Mouse (Mus musculus): Measurements from ENCODE around the gene Pigh. TPM values are rescaled to one million over a fixed set of nuclear protein-coding genes. Genes with fewer than 3 reads are reported as not detected.

The Pigh gene
- polyA plus RNA-seq (2017; shearing (Covaris generic)) = 10 to 100 TPM; 31.8 to 35.7 TPM

DNA sequence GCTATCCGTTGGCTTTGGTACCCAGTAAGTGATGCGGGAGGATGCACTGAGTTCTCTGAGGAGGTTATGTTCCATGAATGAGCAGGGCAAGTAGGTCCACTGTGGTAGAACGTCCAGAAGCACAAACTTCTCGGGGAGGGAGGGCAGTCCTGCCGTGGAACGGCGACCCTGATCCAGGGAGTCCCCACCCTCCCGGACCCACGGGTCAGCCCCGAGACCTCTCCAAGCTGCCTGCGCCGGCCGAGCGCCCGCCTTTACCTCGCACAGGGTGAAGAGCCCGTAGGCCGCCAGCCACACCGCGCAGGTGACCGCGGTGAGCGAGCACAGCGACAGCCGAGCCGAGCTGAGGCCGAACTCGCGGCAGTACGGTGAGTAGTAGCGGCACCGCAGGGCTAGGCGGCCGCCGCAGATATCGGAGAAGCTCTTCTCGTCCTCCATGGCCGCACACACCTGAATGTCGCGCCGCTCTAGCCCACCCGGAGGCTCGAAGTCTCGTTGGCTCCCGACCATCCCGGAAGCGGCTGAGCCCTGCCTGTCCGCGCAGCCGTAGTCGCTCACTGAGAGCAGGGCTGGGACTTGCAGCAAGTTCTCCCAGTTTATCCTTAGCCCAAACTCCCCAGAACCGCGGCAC is at the start of gene Pigh:
Gene Pigh, minus strand, starts transcription at position 470 of the 631 bp plus-strand sequence.
- ATAC-seq = peak; percentile 96

DNA sequence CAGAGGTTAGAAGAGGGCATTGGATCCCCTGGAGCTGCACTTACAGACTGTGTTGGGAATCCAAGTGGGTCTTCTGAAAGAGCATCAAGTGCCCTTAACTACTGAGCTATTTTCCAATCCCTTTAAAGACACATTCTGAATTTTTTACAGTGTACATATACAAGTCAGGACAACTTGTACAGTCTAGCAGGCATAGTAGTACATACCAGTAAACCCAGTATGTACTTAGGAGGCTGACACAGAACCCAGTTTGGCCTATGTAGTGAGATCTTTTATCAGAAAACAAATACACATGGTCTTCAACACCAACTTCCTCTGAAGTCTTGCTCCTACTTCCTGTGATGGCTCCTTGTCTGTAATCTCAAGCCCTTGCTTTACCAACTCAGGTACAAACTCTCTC is 49.5 kb upstream of the Pigh start:
- ATAC-seq = no peak

DNA sequence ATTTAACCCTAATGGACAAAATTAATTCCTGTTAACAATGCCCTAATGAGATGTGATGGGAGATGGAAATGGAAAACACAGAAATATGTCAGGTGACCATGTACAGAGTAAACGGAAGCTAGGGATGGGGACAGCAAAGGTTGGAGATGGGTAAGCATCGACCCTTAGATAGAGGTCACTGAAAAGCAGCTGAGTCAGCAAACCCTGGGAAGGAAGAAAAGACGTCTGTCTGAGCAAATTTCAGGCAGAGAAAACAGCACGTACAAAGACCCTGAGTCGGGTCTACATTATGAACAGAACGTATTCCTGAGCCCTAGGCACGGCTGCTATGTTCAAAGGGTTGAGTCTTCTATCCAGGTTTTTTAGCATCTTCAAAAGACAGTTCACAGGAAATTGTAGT is 47.5 kb upstream of the Pigh start:
- no peak for ATAC-seq

DNA sequence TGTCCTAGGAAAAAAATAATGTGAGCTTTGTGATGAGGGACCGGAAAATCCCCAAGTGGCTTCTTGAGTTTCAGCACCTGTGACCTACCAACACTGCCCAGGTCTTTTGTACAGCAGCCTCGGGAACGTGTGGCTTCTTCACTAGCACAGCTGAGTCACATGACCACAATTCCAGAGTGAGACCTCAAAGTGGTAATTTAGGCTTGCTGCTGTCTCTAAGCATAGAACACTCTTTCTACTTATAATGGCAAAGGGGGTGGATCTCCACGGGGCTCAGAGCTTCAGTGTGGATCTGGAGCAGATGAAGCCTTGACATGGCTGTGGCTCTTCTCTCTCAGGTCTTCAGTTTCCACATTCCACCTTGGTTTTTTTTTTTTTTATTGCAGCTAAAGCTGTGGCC is 45.7 kb upstream of the Pigh start:
- no peak for ATAC-seq

DNA sequence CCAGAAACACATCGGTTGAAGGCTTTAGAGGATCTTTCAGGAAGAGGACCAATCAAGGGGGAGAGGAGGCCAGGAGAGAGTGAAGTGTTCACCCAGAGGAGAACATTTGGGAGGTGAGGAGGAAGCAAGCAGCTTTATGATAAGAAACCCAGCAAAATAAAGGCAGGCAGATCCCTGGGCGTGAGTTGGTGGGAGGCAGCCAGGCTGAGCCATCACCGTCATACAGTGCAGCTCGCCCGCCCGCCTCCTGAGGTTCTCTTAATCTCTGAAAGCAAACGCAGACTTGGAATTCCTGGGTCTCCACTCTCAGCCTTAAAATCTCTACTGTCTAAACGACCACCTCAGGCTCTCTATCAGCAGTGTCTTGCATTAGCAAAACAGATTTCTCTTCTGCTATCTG is 45.2 kb upstream of the Pigh start:
- no peak for ATAC-seq

DNA sequence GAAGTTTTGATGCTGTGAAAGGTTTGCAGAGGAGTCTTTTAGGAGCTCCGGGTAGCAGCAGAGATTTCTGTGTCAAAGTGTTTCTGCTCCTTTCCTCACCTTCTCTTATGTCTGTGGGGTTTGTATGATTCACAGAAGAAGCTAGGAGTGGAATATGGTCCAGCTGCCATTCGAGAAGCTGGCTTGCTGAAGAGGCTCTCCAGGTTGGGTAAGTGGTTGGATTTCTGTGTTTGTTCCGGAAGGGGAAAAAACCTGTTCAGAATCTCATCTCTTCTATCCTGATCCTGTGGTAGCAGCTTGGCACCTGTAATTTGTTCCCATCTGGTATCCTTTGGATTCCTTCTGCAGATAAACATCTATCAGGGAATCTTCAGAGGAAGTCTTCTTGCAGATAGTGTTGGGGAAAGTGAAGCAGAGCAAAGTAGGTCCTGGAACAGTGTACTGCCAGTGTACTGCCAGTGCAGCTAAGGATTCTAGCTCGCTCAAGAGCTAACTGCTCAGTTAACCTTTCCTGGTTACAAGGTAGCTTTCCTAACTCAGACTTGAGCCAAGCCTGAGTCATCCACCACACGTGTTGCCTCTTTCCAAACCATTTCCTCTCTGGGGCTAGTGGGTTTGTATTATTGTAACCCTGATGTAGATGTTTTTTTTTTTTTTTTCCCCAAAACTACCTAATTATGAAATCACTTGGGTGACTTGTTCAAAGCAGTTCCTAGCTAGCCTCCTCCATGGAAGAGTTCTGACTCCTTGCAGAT is 42.4 kb upstream of the Pigh start:
- ATAC-seq = no peak

DNA sequence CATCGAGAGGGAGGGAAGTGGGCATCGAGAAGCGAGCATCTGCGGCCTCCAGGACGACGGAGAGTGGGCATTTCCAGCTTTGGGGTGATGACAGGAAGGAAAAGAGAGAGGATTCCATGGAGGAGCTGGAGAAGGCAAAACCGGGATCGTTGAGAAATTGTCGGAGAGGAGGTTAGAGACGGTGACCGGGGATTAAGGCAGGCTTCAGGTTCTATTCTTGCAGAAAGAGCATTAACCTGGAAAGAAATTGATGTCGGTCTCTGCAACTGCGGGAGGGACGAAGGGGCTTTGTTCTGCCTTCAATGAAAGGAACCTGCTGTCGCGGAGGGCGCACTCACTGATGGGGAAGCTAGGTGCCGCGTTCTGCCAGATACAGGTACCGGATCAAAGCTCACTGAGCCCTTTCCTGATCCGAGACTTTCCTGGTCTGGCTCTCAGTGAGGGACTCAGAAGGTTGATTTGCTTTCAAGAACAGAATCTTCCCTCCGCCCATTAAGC is 41.8 kb upstream of the Pigh start:
- ATAC-seq = no peak

DNA sequence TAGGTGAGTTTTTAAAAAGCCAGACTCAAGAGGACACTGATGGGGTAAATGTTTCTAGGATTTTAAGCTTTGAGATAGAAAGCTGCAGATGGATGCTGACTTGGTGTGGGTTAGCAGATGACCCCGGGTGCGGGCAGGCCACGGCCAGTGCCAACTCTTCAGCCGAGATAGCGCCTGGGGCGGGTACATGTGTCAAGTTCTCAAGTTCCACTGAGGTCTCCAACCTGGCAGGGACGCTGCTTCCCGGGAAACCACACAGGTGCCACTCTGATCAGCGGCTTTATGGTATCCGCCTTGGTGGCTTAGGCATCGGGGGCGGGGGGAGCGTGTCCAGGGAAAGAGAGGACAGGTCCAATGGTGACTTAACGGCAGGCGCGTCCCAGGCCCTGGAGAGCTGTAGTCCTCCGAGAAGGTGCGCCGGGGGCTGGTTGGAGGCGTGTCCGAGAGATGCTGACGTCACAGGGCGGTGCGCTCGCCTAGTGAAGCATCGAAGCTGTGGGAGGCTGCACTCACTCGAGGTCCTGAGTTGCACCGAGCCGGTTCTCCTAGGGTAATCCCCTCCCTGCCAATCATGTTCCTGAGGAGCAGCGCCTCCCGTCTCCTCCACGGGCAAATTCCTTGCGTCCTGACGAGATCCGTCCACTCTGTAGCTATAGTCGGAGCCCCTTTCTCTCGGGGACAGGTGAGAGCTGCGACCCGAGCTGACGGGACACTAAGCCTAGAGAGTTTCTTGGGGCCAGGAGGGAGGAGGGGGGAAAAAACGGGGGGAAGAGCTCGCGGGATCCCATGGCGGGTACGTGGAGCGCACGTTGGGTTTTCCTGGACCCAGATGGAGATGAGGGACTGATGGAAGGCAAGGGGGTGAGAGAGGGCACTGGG is 41.1 kb upstream of the Pigh start, which contains the start of gene Arg2:
Gene Arg2, plus strand, starts transcription at position 479 of the 879 bp plus-strand sequence.
- ATAC-seq = peak; percentile 99

DNA sequence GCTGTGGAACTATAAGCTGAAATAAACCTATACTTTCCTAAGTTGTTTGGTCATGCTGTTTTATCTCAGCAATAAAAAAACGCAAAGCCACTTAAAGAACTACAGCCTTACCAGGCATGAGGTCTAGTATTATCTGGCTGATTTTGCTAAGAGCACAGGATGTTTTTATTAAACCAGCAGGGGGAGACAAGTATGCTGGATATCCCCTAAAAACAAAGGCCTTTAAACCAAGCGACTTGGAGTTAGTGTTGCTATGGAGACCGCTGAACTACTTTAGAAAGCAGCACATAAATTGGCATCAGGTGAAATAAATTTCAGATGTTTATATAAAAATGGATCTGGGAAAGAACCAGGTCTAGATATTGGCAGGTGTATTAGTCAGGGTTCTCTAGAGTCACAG is 33.4 kb upstream of the Pigh start:
- ATAC-seq = no peak

DNA sequence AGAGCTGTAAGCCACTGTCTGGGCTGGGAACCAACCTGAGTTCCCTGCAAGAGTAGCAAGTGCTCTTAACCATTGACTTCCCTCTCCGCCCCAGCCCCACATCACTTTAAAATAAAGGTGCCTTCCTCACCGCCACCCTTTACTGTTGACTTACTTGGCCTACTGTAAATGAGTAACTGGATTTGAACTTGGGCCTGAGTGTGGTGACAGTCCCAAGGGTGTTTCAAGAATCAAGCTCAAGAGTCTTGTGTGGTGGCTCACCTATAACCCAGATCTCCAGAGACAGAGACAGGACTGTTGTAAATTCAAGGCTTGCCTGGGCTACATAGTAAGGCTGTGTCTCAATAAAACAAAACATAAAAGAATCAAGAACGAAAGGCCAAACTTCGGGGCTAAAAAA is 29.5 kb upstream of the Pigh start:
- no peak for ATAC-seq

DNA sequence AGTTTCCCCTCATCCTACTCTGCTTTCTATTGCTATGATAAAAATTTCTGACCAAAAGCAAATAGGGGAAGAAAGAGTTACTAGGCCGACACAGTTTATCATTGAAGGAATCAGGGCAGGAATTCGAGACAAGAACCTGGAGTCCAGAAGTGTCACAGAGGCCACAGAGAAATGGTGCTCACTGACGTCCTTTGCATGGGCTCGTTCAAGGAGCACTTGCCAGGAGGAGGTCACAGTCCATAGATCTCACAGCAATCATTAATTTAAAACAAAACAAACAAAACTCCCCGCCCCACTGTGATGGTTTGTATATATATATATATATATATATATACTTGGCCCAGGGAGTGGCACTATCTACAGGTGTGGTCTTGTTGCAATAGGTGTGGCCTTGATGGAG is 15.9 kb upstream of the Pigh start:
- no peak for ATAC-seq

DNA sequence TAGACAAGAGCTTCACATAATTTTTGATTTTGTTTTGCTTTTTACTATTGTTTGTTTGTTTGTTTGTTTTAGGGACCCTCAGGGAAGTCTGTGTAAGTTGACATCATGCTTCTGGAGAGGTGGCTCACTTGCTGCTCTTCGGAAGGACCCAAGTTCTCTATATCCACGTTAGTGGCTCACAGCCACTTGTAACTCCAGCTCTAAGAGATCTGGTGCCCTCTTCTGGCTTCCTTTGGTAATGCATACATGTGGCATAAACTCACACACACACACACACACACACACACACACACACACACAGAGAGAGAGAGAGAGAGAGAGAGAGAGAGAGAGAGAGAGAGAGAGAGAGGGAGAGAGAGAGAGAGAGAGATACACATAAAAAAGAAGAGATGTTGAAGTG is 15.1 kb upstream of the Pigh start:
- no peak for ATAC-seq

DNA sequence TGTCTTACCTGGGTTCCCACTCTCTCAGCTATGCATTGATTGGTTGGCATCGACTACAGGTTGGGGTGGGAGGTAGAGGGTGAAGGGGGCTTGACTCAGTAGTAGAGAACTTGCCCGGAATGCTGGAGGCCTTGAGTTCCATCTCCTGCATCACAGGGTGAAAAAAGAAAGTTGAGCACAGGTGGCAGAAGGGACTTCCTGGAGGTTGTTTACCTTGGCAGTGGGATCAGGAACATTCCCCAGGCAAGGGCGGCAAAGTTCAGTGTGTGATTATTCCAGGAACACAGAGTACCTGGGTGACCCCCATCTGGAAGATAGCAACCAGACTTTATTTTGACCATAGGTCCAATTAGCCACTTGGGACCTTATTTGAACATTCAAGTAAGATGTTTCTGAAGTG is 14.3 kb upstream of the Pigh start:
- no peak for ATAC-seq

DNA sequence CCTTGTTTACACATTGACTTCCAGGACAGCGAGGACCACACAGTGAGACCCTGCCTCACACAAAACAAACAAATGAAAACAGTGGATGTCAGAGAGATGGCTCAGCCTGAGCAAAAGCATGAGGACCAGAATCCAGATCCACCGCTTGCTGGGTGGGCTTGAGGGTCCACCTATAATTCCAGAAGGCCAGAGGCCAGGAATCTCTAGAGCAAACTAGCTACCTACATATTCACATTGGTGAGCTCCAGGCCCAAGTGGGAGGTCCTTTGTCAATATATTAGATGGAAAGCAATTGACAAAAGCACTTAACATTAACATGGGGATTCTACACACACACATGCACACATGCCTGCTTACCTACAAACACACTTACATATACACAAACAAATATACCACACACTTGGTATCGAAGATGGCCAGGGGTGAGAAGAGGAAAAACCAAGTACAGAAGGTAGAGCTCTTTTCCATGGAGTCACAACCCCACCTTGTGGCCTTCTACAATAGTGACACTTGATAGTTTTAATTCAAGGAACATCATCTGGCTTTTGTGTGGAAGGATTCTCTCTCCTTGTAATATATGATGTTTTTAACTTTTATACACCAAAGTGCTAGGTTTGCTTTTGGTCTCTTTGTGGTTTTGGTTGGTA is 7.8 kb upstream of the Pigh start:
- ATAC-seq = peak; percentile 69

DNA sequence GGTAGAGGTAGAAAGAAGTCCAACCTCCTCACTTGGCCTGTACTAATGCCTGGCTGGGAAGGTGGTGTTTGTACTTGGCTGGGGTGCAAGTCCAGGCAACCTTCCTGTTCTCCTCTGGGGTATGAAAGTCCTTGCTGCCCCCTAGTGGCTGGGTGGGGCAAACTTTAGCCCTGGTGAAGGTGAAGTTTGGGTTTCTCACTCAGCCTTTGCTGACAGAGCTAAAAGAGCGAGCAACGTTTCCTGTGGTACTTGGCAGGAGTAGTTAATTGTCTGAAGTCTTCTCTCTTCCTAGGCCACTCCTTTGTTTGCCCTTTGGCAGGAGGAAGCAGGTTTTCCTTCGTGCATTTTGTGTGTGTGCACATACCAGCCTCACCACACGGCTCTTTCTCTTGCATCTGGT is 3.1 kb upstream of the Pigh start:
- peak; percentile 48 for ATAC-seq

DNA sequence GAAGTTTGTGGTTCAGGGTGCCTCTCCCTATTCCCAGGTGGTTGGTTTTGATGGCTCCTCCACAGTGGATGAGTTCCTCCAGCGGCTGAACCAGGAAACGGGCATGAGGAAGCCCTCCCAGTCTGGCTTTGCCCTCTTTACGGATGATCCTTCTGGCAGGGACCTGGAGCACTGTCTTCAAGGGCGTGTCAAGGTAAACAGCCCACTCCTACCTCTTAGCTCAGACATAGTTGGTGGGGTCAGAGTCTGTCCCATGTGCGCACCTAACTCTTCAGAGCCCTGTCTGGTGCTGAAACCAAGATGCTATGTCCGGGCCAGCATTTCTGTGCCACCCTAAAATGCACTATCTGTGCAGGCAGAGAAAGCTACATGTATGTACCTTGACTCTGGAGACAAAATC is 16.1 kb downstream of the Pigh start:
- ATAC-seq = no peak

DNA sequence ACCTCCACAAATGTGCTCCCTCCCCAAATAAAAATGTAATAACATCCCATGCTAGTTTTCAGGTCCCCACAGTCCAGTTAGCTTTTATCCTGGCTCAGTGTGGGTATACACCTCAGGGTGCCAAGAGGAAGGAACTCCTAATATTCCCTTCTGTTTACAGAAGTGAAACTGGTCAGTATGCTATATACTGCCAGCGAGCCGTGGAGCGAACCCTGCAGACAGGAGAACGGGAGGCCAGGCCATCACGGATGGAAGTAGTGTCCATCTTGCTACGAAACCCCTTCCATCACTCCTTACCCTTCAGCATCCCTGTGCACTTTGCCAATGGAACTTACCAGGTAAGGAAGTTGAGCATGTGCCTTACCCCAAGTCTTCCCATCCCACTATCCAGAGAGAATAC is 16.9 kb downstream of the Pigh start:
- ATAC-seq = no peak

DNA sequence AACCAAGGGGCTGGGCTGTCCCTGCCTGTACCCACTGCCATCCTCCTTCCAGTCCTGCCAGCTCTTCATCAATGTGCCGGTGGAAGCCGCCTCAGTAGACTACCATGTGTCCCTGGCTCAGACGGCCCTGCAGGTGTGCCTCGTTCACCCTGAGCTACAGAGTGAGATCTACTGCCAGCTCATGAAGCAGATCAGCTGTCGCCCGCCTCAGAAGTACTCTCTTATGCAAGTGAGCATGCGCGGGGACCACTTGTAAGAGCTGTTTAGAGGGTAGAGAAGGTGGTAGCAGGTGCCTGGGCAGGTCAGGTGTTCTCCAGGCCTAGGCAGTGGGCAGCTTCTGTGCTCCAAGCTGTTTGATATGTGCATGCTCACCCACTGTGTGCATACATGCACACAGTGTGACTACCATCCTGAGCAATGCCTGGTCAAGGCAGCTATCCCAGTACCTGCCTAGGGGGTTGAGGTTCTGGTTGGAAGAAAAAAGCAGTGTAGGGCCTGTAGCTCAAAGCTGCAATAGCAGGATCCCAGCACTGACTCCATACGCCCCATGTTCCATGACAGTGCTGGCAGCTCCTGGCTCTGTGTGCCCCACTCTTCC is 18.6 kb downstream of the Pigh start:
- no peak for ATAC-seq

DNA sequence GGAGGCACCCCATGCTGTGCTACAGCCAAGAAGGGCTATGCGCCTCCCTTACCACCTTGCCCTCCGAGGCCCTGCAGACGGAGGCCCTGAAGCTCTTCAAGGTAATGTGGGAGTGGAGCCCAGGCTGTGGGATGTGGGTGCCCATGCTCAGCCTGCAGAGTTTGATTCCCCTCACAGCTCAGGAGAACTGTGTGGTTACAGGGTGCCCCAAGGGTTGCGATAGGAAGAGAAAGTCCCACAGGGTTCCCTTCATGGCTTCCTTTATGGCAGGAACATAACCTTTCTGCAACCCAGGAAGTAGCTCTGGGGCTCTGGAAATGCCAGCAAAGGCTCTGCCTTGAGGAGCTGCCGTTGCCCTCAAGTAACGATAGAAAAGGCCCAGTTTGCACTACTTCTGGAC is 19.5 kb downstream of the Pigh start:
- ATAC-seq = no peak

DNA sequence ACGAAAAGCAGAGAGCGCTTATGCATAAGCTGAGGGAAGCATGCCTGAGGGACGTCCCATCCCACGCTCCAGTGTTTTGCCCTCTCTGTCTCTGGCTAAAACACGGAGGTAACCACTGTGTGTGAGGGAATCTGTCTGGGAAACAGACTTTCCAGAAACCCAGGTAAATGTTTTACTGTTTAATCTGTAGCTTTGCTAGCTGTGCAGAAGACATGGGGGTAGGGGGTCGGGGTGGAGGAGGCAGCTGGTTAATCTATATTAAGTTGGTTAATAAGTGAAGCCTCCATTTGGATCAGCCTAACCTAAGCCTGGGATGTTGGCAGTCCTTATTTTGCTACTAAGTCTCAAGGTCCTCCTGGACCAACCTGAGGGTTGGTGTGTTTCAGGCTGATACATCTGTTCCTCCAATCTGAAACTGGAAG is 20.3 kb downstream of the Pigh start:
- no peak for ATAC-seq

DNA sequence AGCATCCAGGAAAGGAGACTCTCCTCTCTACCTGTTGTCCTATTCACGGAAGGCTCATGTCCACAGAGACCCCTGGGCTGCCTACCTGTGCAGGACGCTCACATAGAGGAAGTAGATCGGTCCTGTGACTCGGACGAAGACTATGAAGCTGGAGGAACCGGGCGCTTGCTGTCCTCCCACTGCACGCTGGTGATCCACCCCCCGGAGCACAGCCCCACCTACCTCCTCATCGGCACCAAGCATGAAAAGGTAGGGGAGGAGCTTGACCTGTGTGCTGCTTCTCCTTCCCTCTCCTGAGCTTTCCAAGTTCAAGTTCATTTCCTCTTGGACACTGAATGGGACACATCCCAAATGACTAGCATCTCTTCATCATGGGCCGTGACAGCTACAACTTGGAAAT is 21.1 kb downstream of the Pigh start:
- no peak for ATAC-seq

DNA sequence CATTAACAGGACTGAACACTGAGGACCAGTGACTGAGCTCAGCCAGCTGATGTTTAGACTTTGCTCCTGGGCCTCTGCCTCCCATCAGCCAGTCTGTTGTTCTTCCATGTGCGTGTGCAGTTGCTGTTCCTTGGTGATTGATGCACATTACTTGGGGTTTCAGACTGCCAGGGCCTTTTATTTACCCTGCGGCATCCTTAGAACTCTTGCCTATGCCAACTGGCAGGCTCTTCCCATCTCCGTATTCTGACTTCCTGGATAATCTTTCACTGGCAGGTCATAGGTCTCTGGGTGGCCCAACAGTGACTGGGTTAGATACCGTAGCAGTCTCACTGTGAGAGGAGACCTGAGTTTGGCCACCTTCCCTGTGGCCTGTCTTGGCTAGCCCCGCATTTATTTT is 21.9 kb downstream of the Pigh start:
- ATAC-seq = no peak

Measured in CD4-positive, CD25-positive, alpha-beta regulatory T cell, adult 4 months (primary cell).